Mouse (Mus musculus) kidney, embryonic 16.5 days (tissue): Measurements from ENCODE around the gene Lhfpl3. TPM values are rescaled to one million over a fixed set of nuclear protein-coding genes. Genes with fewer than 3 reads are reported as not detected.

Experiments
- ATAC-seq: fragments of 200-750 bp; cut with Nextera tagmentation; 2 replicates; pipeline ENCODE4 v1.8.0; 2017; ENCODE audit warnings: moderate TSS enrichment; ENCODE audit not compliant: low FRiP score, low TSS enrichment
- H3K27ac ChIP-seq: fragments of 300-500 bp; sonication (generic); 2 replicates; pipeline ENCODE4 v1.5.1; 2014; ENCODE audit warnings: low read length
- H3K27me3 ChIP-seq: fragments of 300-500 bp; sonication (generic); 2 replicates; pipeline ENCODE4 v1.6.1; 2014; ENCODE audit warnings: low read length, control low read depth, mixed read lengths; ENCODE audit not compliant: insufficient read depth
- H3K36me3 ChIP-seq: fragments of 300-500 bp; sonication (generic); 2 replicates; pipeline ENCODE4 v1.6.1; 2014; ENCODE audit warnings: low read length, control low read depth, mixed read lengths; ENCODE audit not compliant: insufficient read depth
- H3K4me1 ChIP-seq: fragments of 300-500 bp; sonication (generic); 2 replicates; pipeline ENCODE4 v1.6.1; 2014; ENCODE audit warnings: low read length, control low read depth, mixed read lengths; ENCODE audit not compliant: insufficient read depth
- H3K4me2 ChIP-seq: fragments of 300-500 bp; sonication (generic); replicated peaks from 2 replicates; pipeline ENCODE4 v1.6.1; 2014; ENCODE audit warnings: low read depth, low read length
- H3K4me3 ChIP-seq: fragments of 300-500 bp; sonication (generic); 2 replicates; pipeline ENCODE4 v1.5.1; 2014; ENCODE audit warnings: mild to moderate bottlenecking, low read length
- H3K9ac ChIP-seq: fragments of 300-500 bp; sonication (generic); replicated peaks from 2 replicates; pipeline ENCODE4 v1.6.1; 2014; ENCODE audit warnings: low read length
- H3K9me3 ChIP-seq: fragments of 300-500 bp; sonication (generic); 2 replicates; pipeline ENCODE4 v1.6.1; 2016; ENCODE audit warnings: low read length, control low read depth
- WGBS: fragments of 180-500 bp; shearing (Covaris S2); extraction: QIAGEN DNeasy Blood & Tissue Kit; methylation state at CpG from one replicate; pipeline ENCODE4 v1.1.7; 2014; 5-methylcytosine and 5-hydroxymethylcytosine counted together
- polyA plus RNA-seq: library from polyadenylated mRNA; unstranded; fragments of >200 nt; fragmentation: Nextera tagmentation; extraction: Ambion mirVana; gene quantifications from 2 replicates; pipeline ENCODE4 v1.2.1, GENCODE M21; 2015

Lhfpl3 gene
- polyA plus RNA-seq, 1 experiment from 2014 or later, result 0.40 TPM

DNA sequence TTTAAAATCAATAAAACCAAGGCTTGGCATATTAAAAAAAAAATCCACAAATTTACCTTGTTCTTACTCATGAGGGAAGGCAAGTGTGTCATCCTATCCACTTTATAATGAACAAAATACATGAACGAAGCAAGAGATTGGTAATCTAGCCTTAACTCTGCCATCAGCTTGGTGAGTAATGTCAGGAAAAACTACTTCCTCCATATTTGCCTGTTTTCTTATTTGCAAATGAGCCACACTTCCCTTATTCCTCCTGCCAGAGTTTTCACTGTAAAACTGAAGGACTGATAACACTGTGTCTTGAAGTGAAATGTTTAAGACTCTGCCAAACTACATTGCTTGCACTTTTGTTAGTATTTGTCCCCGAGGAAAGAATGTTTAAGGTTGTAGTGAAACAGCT lies 152.7 kb downstream of the Lhfpl3 start:
- Histone ChIP-seq H3K9ac (no peak overlapping the region), H3K9me3 (no peaks in the 10 kb centered on the region), H3K36me3 (no peaks in the 10 kb centered on the region), H3K27ac (no peak overlapping the region), H3K4me2 (no peak overlapping the region), H3K4me3 (no peak overlapping the region), H3K4me1 (no peaks in the 10 kb centered on the region), H3K27me3 (no peaks in the 10 kb centered on the region)
- WGBS, result 75% methylated on average over 2 of the region's 2 CpGs
- ATAC-seq, result no peak

DNA sequence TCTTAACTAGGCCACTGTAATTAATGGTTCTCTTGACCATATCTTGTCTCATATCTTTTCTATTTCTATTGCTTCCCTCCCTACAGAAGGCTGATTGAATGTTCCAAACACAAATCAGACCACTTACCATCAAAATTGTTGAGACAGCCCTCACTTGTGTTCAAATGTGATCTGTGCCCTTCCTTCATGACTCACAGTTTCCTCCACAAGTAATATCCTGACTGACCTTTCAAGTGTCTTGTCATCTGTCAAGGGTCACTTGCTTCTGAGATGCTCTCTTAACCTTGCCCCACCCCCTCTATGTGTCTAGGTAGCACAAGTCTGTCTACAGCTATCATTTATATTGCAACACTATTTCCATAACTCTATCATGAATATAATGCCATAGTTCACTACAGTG lies 154.1 kb downstream of the Lhfpl3 start:
- Histone ChIP-seq H3K4me3 (no peak overlapping the region), H3K9ac (no peak overlapping the region), H3K4me1 (no peaks in the 10 kb centered on the region), H3K4me2 (no peak overlapping the region), H3K27me3 (no peaks in the 10 kb centered on the region), H3K9me3 (no peaks in the 10 kb centered on the region), H3K36me3 (no peaks in the 10 kb centered on the region), H3K27ac (no peak overlapping the region)
- ATAC-seq, result no peak

DNA sequence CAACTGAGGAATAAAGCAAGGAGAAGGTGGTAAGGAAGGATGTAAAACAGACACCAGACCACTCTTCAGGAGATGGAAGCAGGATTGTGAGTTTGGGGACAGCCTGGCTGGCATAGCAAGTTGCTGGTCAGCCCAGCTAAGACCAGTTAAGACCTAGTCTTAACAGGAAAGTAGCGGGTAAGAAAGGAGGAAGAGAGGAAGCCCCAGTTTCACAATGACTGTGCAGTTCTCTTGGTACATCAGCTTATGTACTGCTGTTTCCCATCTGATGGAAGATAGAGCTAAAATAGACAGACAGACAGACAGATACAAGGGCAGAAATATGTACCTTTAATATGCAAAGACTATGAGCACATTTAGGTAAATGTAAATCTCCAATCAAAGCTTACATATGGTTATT lies 171.3 kb downstream of the Lhfpl3 start:
- no peak overlapping the region for H3K27ac ChIP-seq
- H3K36me3 ChIP-seq, result no peaks in the 10 kb centered on the region
- H3K4me1 ChIP-seq, result no peaks in the 10 kb centered on the region
- no peak overlapping the region for H3K4me3 ChIP-seq
- no peaks in the 10 kb centered on the region for H3K27me3 ChIP-seq
- 83% methylated on average over 1 of the region's 1 CpGs for WGBS
- no peaks in the 10 kb centered on the region for H3K9me3 ChIP-seq
- no peak for ATAC-seq
- no peak overlapping the region for H3K9ac ChIP-seq
- H3K4me2 ChIP-seq, result no peak overlapping the region

DNA sequence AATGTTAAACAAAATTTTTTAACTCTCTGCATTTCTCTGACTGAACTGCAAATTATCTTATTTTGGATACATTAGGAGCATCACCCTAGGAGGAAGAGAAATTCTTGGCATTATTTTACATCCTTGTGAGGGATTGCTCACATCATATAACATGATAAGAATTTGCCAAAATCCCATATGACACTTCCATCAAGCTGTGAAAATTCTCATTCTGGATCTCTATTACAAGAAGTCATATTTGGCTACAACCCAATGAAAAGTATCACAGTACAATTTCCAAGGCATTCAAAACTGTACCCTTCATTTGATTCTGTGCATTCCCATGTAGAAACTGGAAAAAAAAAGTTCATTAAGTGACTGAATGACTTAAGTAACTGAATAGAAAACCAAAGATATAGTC lies 180.3 kb downstream of the Lhfpl3 start:
- Histone ChIP-seq H3K4me1 (no peaks in the 10 kb centered on the region), H3K9me3 (no peaks in the 10 kb centered on the region), H3K27me3 (no peaks in the 10 kb centered on the region), H3K27ac (no peak overlapping the region), H3K36me3 (no peaks in the 10 kb centered on the region), H3K4me3 (no peak overlapping the region), H3K4me2 (no peak overlapping the region), H3K9ac (no peak overlapping the region)
- no peak for ATAC-seq

DNA sequence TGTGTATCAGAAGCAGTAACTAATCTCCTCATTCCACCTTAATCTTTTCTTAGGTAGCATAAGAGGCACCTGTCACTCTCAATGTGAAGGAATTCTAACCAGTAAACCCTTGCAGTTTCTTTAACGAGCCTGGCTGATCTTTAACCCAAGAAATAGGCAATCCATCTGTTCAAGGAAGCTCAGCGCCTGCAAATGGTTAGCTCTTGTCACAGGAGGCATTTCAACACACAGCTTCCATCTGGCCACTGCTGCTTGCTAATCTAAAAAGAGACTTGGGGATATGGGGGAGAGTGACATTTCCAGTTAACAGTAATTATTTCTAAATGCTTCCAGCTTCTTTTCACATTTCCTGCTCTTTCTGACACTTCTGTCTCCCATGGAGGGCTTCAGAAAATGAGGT lies 182.9 kb downstream of the Lhfpl3 start:
- Histone ChIP-seq H3K27ac (no peak overlapping the region), H3K9ac (no peak overlapping the region), H3K4me2 (no peak overlapping the region), H3K36me3 (no peaks in the 10 kb centered on the region), H3K4me1 (no peaks in the 10 kb centered on the region), H3K4me3 (no peak overlapping the region), H3K9me3 (no peaks in the 10 kb centered on the region), H3K27me3 (no peaks in the 10 kb centered on the region)
- no peak for ATAC-seq
- 42% methylated on average over 2 of the region's 2 CpGs for WGBS

DNA sequence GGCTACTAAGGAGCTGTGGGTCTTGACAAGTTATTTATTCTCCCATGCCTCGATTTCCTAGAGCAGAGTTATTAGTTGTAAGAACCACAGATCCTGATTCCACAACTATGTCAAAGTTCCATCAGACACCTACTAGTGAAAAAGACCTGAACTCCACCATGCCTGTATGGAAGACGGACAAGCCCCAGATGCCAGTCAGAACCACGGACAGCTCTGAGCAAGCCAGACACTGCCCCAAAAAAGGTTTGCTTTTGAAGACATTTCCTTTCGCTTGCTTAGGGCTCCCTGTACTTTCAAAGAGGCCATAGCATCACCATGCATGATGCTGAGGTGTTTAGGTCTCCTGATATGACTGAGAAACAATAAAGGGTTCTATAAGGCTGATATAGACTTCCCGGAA lies 197.4 kb downstream of the Lhfpl3 start:
- no peak for ATAC-seq
- 51% methylated on average over 5 of the region's 5 CpGs for WGBS
- H3K4me2 ChIP-seq, result no peak overlapping the region

DNA sequence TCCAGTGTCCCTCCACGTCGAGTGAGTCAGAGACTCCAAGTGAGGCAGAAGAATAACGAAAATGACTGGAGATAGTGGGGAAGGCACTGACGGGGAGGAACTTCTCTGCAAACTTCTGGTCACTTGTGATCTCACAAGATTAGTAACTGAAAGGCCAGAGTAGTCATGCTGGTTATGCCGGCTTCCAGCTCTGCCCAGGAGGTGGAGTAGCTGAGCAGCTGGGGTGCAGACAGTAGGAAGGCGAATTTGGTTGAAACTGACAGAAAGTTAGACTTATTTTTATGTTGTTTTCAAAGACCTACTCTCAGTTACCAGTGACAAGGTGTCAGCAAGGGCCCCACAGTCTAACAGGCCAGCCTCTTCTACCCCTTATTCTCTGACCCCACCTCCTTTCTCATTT lies 217.4 kb downstream of the Lhfpl3 start:
- Histone ChIP-seq H3K4me3 (no peak overlapping the region), H3K4me2 (no peak overlapping the region), H3K4me1 (no peaks in the 10 kb centered on the region), H3K27ac (no peak overlapping the region), H3K9me3 (no peaks in the 10 kb centered on the region), H3K27me3 (no peaks in the 10 kb centered on the region), H3K9ac (no peak overlapping the region), H3K36me3 (no peaks in the 10 kb centered on the region)
- ATAC-seq, result no peak
- 67% methylated on average over 6 of the region's 6 CpGs for WGBS

More for the DNA sequence above, 197.4 kb downstream of the Lhfpl3 start:
- Histone ChIP-seq H3K4me3 (no peak overlapping the region), H3K27ac (no peak overlapping the region), H3K4me1 (no peaks in the 10 kb centered on the region), H3K36me3 (no peaks in the 10 kb centered on the region), H3K27me3 (no peaks in the 10 kb centered on the region), H3K9ac (no peak overlapping the region), H3K9me3 (no peaks in the 10 kb centered on the region)

DNA sequence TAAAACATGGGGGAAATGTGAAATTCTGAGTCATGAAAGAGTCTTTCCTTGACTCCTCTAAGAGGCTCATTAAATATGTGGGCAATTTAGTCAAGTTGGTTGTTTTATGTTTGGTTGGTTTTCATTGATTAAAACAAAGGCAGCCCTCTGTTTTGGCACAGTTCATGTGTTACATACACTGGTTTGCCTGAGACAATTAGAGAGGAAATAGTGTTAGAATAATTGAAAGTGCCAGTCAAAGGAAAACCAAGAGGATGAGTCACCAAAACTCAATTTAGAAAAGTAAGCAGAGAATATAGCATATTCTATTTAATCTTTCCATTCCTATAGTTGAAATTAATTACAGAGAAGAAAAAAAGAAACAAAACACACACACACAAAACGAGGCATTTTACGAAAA lies 240.9 kb downstream of the Lhfpl3 start:
- WGBS, result 91% methylated on average over 2 of the region's 2 CpGs

DNA sequence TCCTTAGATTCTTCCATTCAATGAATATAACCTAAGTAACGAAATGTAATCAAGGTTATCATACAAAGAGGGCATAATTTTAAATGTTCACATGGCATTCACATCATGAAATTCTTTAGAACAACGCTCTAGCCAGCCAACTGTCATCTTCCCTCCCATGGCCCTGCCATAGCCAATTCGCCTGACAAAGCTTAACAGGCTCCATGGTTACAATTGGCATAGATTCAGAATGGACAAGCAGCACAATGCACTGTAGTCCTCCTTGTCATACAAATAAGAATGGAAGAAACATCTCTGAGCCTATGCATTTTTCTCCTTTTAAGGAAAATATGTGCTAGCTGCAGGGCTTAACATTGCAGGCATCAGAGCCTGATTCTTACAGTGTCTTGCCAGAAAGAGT lies 254.0 kb downstream of the Lhfpl3 start:
- ATAC-seq, result no peak
- Histone ChIP-seq H3K36me3 (no peaks in the 10 kb centered on the region), H3K27me3 (no peaks in the 10 kb centered on the region), H3K4me3 (no peak overlapping the region), H3K9me3 (no peaks in the 10 kb centered on the region), H3K27ac (no peak overlapping the region), H3K9ac (no peak overlapping the region), H3K4me2 (no peak overlapping the region), H3K4me1 (no peaks in the 10 kb centered on the region)
- WGBS, result 77% methylated on average over 3 of the region's 3 CpGs

More for the DNA sequence above, 240.9 kb downstream of the Lhfpl3 start:
- Histone ChIP-seq H3K9ac (no peak overlapping the region), H3K4me1 (no peaks in the 10 kb centered on the region), H3K27ac (no peak overlapping the region), H3K4me3 (no peak overlapping the region), H3K36me3 (no peaks in the 10 kb centered on the region), H3K27me3 (no peaks in the 10 kb centered on the region), H3K9me3 (no peaks in the 10 kb centered on the region), H3K4me2 (no peak overlapping the region)
- ATAC-seq, result no peak

DNA sequence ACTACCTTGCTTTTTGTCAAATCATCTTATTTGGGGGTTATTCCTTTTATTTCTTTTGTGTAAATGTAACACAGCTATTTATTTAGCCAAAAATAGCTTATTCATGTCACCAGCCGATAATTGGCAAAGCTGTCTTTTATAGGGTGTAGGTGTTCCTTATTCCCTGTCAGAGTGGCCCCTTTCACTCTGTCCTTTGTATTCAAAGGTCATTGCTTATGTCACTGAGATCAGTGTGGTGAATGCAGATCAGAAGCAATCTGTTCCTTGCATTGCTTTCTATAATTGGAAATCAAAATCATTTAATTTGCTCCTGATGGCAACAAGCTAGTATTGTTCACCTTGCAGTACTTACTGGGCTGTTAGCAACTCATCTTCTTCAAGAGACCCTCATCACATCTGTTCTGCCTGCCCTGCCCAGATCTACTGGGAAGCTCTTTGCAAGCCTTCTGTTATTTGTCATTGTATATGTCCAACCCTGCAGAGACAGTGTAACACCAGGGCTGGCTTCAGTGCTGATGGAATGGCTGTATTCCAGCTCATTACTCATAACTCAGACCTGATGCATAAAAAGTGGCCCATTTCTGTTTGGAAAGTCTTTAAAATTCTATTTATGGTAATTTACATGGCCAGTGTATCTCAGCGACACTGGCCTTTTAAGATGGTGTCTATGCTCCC lies 257.4 kb downstream of the Lhfpl3 start:
- Histone ChIP-seq H3K4me3 (no peak overlapping the region), H3K4me1 (no peaks in the 10 kb centered on the region), H3K27me3 (no peaks in the 10 kb centered on the region), H3K9ac (no peak overlapping the region), H3K27ac (no peak overlapping the region), H3K4me2 (no peak overlapping the region), H3K36me3 (no peaks in the 10 kb centered on the region), H3K9me3 (no peaks in the 10 kb centered on the region)
- no peak for ATAC-seq
- 93% methylated on average over 2 of the region's 2 CpGs for WGBS
